Mouse (Mus musculus): ENCODE measurements around the gene Sat2.

DNA sequence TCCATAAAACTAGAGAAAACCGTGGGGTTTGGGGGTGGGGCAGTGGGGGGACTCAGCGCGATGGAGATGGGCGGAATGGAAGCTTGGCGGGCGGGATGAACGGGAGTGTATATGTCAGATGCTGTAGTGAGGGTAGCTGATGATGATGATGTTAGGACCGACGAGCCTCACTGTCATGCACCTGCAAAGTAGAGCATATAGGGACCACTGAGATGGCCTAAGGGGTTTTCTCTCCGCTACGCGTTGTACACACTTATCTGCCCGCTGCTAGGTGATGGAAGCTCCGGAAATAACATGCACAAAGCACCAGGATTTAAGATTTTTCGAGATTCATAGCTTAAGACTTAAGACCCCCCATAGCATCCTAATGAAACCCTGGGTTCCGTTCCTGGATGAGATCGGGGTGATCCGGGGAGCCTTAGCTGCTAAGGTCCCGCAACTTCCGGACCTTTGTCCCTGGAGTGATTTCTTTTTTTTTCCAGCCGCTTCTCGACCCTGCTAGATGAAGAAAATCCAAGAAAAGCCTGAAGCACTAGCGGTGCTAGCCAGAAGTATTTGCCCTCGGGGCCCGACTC is 41.2 kb upstream of the Sat2 start:
- no peak for TF ChIP-seq CTCF (IDR thresholded peaks at IDR 0.05; ENCODE audit: low read depth)
- no peak for TF ChIP-seq EP300 (IDR thresholded peaks at IDR 0.05; ENCODE audit: low read depth)

Data from liver, postnatal 0 days (tissue).